Mouse (Mus musculus) lung, adult 2 months (tissue): ENCODE results near the gene Ssna1. TPM values are rescaled to one million over a fixed set of nuclear protein-coding genes. Genes with fewer than 3 reads are reported as not detected.
A peak's percentile ranks its signal among the peaks of the same experiment; 100 is the strongest.

ENCODE experiments used
- DNase-seq: peaks from one replicate; pipeline ENCODE4 v3.0.0; 2022
- H3K4me1 ChIP-seq: fragments of 200-500 bp; 2 replicates; pipeline ENCODE4 v1.6.1; 2011; ENCODE audit warnings: low read length; ENCODE audit not compliant: control insufficient read depth, insufficient read depth
- H3K4me3 ChIP-seq: fragments of 200-500 bp; replicated peaks from 2 replicates; pipeline ENCODE3; 2011; ENCODE audit warnings: low read depth, mild to moderate bottlenecking, control low read depth, low read length; ENCODE audit errors: extremely low read depth
- CTCF ChIP-seq: fragments of 200-500 bp; IDR thresholded peaks from 2 replicates; pipeline ENCODE4 v1.5.1; 2011; ENCODE audit warnings: mild to moderate bottlenecking, low read length, control low read depth; ENCODE audit not compliant: insufficient read depth
- POLR2A ChIP-seq: fragments of 200-500 bp; IDR thresholded peaks from 2 replicates; pipeline ENCODE4 v1.6.1; 2011; ENCODE audit warnings: low read depth, mild to moderate bottlenecking, control low read depth, low read length, borderline replicate concordance; ENCODE audit errors: extremely low read depth
- WGBS: fragments of 180-500 bp; shearing (Covaris S2); methylation state at CpG from one replicate; pipeline ENCODE4 v1.1.7; 2018; 5-methylcytosine and 5-hydroxymethylcytosine counted together
- polyA plus RNA-seq: library from polyadenylated mRNA; depleted of rRNA; stranded (reverse); fragments of >200 nt; gene quantifications from 2 replicates; pipeline ENCODE4 v1.2.3, GENCODE M21; 2012; rRNA removed

Gene Ssna1
- 41.6 and 49.5 TPM in 2 replicates for polyA plus RNA-seq

DNA sequence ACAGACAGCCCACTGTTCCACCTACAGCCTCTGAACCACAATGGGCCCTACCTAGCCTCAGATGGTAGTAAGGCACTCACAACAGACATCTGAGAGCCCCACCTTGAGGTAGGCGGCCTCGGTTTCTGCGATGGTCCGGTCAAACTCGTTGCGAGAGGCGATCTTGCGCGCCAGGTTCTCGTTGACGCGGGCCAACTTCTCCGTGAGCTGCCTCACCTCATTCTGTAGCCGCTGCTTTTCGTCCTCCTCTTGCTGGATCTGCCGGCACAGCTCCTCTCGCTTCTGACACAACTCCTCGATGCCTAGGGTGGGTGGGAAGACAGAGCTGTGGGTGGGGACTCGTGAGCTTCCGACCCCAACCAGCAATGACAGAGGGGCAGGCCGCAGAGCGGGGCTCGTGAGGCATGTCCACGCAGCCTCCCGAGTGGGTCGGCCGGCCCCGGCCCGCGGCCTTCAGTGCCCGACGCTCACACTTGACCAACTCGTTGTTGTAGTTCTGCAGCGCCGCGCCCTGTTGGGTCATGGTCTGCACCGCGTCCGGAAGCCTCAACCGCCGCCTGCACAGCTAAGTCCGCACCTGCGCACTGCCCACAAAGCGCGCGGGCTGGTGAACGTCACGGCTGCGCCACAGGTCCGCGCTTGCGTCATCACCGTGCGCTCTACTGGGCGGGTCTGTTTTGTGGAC lies at the start of gene Ssna1, which contains the start of gene Anapc2:
TSS of gene Ssna1 (minus strand) at position 612 of the 685 bp plus-strand sequence.
TSS of gene Anapc2 (plus strand) at position 652 of the 685 bp plus-strand sequence.
- Histone ChIP-seq H3K4me1 (peaks cover 12% of the 10 kb centered on the region), H3K4me3 (peak within 1 kb of the TSS; percentile 72)
- TF ChIP-seq CTCF (no peak), POLR2A (peak; percentile 89; the same call in 1 of the 2 replicates)
- peak; percentile 98 for DNase-seq
- under 1% methylated on average over 55 of the region's 55 CpGs for WGBS

DNA sequence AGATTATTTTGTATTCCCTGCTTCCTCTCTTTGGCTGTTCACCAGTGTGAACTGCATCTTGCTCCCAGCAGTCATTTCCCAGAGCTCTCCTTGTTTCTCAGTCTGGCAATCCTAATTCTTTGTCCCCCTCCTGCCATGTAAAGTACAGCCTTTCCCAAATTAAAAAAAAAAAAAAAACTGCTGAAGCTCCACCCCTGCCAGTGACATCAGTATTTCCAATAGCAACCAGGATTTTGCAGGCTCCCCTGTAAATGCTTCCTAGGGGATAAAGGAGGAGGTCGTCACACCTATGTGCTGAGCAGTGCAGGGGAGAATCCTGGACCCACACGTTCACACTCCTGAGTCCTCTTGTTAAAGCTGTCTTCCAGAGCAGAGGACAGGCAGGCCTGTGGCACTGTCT lies 47.8 kb upstream of the Ssna1 start:
- WGBS: 28% methylated on average over 2 of the region's 2 CpGs
- H3K4me1 ChIP-seq: no peaks in the 10 kb centered on the region

DNA sequence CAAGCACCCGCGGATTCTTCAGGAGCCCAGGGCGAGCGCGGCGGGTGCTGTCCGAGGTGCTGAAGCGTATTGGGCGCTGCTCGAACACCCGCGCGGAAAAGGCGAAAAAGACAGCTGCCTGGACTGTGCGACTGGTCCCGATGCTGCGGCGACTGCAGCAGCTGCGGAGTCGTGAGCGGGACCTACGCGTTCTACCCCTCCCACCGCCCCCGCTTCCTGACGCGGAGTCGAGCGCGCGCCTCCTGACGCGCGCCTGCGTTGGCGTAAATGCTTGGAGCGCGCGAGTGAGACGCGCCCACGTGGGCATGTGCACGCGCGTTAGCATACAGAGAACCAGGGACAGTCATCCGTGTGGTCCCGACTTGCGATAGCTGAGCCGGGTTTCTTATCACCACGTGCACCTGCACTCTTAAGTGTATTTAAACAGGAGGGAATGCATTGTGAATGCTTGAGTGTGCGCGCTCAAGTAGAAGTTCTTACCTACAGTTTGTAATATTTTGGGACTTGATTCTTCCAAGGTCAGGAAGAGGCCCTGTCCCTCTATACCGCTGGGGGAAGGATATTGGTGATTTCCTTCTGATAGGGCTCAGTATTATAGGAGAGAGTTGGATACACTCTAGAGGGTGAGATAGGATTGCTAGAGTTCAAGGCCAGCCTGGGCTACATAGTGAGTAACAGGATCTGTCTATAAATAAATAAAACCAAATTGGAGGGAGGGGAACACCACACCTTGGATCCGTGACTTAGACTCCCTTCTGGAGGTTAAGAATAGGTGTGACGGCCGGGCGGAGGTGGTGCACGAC lies 46.9 kb upstream of the Ssna1 start, which contains the start of gene Grin1:
TSS of gene Grin1 (minus strand) at position 217 of the 803 bp plus-strand sequence.
- peak; percentile 55 for DNase-seq
- Histone ChIP-seq H3K4me1 (no peaks in the 10 kb centered on the region), H3K4me3 (no peak within 1 kb of the TSS)
- 10% methylated on average over 58 of the region's 58 CpGs for WGBS
- TF ChIP-seq CTCF (no peak), POLR2A (no peak)

More for the DNA sequence above, 47.8 kb upstream of the Ssna1 start:
- TF ChIP-seq CTCF (no peak), POLR2A (no peak)
- H3K4me3 ChIP-seq: no peak overlapping the region
- no peak for DNase-seq

DNA sequence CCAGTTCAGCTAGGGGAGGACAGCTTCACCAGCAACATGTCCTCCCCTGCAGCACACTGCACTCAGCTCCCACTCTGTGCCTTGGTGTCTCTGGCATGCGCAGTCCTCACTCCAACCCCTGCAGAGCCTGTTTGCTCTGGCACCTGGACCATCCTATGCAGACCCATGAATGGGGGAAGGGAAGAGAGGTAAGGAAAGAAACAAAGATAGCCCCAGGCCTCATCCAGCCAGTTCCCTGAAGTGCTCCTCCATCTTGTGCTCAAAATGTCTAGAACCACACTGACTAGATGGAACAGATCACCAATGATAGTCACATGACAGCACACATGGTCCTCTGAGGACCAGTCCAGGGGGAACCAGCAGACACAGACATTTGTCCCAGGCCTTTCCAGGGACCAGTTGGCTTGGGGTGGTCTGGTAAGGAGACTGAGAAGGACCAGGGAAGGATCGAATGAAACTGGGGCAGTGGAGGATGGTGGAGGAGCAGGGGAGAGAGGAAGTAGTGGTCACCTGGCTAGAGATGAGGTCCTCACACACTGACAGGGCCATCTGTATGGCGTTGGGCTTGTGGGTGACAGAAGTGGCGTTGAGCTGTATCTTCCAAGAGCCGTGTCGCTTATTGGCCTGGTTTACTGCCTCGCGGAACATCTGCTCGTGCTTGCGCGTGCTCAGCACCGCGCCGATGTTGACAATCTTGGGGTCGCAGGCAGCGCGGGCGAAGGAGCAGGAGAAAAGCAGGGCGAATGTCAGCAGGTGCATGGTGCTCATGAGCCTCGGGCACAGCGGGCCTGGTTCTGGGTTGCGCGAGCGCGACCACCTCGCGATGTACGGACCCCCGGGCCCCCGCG lies 46.1 kb upstream of the Ssna1 start:
- H3K4me1 ChIP-seq: no peaks in the 10 kb centered on the region
- TF ChIP-seq CTCF: no peak
- TF ChIP-seq POLR2A: no peak
- 8% methylated on average over 31 of the region's 31 CpGs for WGBS
- H3K4me3 ChIP-seq: no peak overlapping the region
- DNase-seq: no peak

DNA sequence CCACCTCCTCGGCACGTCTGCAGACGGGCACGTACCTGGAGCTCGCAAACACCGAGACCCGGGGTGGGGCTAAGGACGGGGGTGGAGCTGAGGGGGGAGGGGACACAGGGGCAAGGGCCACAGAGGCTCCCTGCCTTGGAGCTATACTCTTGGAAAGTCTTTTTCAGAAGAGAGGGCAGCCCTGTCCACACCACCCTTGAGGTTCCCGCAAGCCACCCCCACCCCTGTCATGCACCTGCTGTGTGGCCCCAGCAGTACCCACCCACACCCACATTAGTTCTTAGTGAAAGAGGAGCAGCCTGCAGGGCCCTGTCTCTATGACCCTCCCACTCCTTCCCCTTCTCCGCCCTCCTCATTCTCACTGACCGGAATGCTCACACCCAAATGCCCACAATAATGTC lies 39.3 kb upstream of the Ssna1 start:
- WGBS: 6% methylated on average over 11 of the region's 11 CpGs
- DNase-seq: no peak
- TF ChIP-seq POLR2A (no peak), CTCF (no peak)

DNA sequence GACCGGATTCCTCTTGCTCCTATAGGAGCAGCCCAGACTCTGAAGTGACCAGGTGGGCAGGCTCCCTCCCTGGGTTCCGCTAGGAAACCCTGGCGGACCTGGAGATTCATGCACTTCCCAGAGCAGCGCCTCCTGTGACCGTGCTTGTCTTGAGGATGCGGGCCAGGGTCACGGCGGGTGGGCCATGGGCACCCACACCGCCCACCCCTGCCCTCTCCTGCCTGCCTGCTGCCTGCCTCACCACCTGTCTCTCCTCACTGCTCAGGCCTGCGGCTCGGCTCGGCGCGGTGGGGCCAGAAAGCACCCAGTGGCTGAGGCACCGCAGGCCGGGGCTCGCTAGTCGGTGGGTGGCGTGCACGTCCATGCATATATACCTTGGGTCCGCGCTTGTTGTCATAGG lies 38.7 kb upstream of the Ssna1 start:
- WGBS: 2% methylated on average over 22 of the region's 22 CpGs
- no peaks in the 10 kb centered on the region for H3K4me1 ChIP-seq
- no peak for DNase-seq
- TF ChIP-seq POLR2A: no peak
- no peak for TF ChIP-seq CTCF
- H3K4me3 ChIP-seq: no peak overlapping the region

More for the DNA sequence above, 39.3 kb upstream of the Ssna1 start:
- no peaks in the 10 kb centered on the region for H3K4me1 ChIP-seq
- no peak overlapping the region for H3K4me3 ChIP-seq

DNA sequence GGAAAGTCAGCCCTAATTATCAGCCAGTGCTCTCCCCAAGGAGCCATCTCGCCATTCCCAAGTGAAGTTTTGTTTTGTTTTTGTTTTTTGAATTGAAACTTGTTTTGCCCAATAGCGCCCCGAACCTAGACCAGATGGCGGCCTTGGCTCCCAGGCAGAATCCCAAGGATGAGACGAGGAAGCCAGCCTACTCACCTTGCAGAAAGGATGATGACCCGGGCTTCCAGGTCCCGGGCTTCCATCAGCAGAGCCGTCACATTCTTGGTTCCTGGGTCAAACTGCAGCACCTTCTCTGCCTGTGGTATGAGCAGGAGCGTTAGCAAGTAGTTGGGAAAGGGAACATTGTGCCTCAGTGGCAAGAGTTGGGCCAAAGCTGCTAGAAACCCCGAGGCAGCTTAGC lies 37.9 kb upstream of the Ssna1 start:
- no peak for TF ChIP-seq CTCF
- no peak for TF ChIP-seq POLR2A
- 52% methylated on average over 10 of the region's 10 CpGs for WGBS
- no peak overlapping the region for H3K4me3 ChIP-seq
- DNase-seq: no peak
- 0 out of 2 replicates have a peak, but pooled peaks cover 1% of the 10 kb centered on the region for H3K4me1 ChIP-seq

DNA sequence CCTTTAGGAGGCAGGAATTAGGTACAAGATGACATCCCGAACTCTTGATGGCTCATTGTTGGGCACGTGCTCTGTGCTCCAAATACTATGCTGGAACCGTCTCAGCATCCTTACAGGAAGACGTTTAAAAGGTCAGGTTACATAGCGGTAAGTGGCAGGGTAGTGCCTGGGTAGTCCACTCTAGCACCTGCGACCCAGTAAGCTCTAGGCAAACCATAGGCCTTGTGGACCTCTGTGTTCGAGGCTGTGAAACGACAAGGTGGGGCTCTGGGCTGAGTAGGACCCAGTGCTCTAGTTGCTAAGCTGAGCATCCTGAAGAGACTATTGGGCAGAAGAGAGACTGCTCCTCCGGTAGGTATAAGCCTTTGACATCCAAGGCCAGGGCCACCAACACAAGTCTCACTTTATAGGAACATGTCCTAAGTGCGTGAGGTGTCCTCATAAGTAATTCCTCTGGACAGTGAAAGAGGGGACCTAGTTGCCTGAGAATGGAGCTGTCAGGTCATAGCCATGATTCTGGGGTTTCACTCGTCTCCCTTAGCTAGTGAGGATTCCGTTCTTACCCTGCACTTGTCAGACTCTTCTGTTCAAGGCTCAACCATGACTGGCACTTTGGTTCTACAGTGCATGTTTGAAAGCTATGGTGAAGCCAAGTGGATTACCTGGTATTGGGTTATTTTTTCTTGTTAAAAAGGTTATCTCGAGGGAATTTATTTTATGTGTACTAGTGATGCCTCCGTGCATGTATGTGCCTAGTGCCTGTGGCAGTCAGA lies 33.5 kb upstream of the Ssna1 start:
- WGBS: 48% methylated on average over 14 of the region's 14 CpGs

More for the DNA sequence above, 33.5 kb upstream of the Ssna1 start:
- TF ChIP-seq CTCF: no peak
- Histone ChIP-seq H3K4me3 (no peak overlapping the region), H3K4me1 (0 out of 2 replicates have a peak, but pooled peaks cover 3% of the 10 kb centered on the region)
- no peak for DNase-seq
